Mouse (Mus musculus) lung, embryonic 14.5 days (tissue): ENCODE results near the gene Adcy1. TPM values are rescaled to one million over a fixed set of nuclear protein-coding genes. Genes with fewer than 3 reads are reported as not detected.

ENCODE experiments used
- ATAC-seq: fragments of 200-750 bp; cut with Nextera tagmentation; 2 replicates; pipeline ENCODE4 v1.8.0; 2017; ENCODE audit warnings: mild to moderate bottlenecking, moderate TSS enrichment, moderate library complexity; ENCODE audit not compliant: insufficient read depth
- DNase-seq: peaks from one replicate; pipeline ENCODE4 v3.0.0-alpha.2; 2015
- H3K27ac ChIP-seq: fragments of 300-500 bp; sonication (generic); 2 replicates; pipeline ENCODE4 v1.5.1; 2014; ENCODE audit warnings: low read depth, mild to moderate bottlenecking, moderate library complexity
- H3K27me3 ChIP-seq: fragments of 300-500 bp; sonication (generic); 2 replicates; pipeline ENCODE4 v1.6.1; 2014; ENCODE audit warnings: low read length, control low read depth; ENCODE audit not compliant: insufficient read depth
- H3K36me3 ChIP-seq: fragments of 300-500 bp; sonication (generic); 2 replicates; pipeline ENCODE4 v1.6.1; 2014; ENCODE audit warnings: control low read depth; ENCODE audit not compliant: insufficient read depth
- H3K4me1 ChIP-seq: fragments of 300-500 bp; sonication (generic); 2 replicates; pipeline ENCODE4 v1.6.1; 2014; ENCODE audit warnings: antibody characterized with exemption, control low read depth; ENCODE audit not compliant: insufficient read depth
- H3K4me2 ChIP-seq: fragments of 300-500 bp; sonication (generic); 2 replicates; pipeline ENCODE4 v1.6.1; 2014; ENCODE audit warnings: mild to moderate bottlenecking
- H3K4me3 ChIP-seq: fragments of 300-500 bp; sonication (generic); 2 replicates; pipeline ENCODE4 v1.5.1; 2014; ENCODE audit warnings: low read depth, low read length
- H3K9ac ChIP-seq: fragments of 300-500 bp; sonication (generic); 2 replicates; pipeline ENCODE4 v1.6.1; 2014
- H3K9me3 ChIP-seq: fragments of 300-500 bp; sonication (generic); 2 replicates; pipeline ENCODE4 v1.6.1; 2016; ENCODE audit warnings: low read depth, low read length, control low read depth
- CTCF ChIP-seq: IDR thresholded peaks from 2 replicates; pipeline ENCODE4 v1.5.1; 2016; ENCODE audit warnings: antibody characterized with exemption, low read depth
- WGBS: fragments of 180-500 bp; shearing (Covaris S2); extraction: QIAGEN DNeasy Blood & Tissue Kit; methylation state at CpG from one replicate; pipeline ENCODE4 v1.1.7; 2014; 5-methylcytosine and 5-hydroxymethylcytosine counted together
- polyA plus RNA-seq: library from polyadenylated mRNA; unstranded; fragments of >200 nt; fragmentation: Nextera tagmentation; extraction: Ambion mirVana; gene quantifications from 2 replicates; pipeline ENCODE4 v1.2.1, GENCODE M21; 2014

The Adcy1 gene
- polyA plus RNA-seq, 1 experiment from 2014 or later, result 1.5 TPM

DNA sequence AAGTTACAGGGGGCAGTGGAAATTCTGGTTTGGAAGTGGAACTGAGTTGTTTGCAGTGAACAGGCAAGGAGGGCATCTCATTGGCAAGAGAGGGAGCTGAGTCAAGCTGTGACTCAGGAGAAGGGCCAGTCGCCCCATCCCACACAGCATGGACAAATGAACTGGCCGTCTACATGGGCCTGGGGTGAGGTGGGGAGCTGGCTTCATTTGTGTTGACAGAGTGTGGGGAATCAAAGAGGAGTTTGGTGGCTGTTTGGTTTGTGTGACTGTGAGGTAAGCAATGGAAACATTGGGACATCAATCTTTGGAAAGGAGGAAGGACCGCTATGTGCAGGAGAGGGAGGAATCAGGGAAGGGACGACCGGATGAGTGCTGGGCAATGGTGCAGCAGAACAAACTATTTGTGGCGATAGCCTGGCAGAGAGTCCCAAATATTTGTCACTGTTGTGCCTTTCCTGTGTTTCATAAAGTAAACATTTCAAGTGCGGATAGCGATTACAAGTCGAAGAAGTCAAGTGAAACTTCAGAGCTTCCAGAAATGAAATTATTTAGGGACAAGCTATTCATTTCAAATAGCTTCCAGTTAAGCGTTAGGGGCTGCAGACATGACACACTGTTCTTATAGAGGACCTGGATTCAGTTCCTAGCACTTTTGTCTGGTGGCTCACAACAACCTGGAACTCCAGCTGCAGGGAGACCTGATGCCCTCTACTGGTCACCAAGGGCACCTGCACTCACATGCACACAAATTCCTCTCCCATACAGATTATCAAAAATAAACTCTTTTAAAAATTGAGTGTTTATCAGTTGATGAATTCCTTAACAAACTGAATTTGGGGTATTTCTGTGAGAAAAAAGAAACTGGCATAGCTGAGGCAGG lies 131.4 kb downstream of the Adcy1 start:
- Histone ChIP-seq H3K9ac (no peak overlapping the region), H3K9me3 (no peaks in the 10 kb centered on the region), H3K4me3 (no peak overlapping the region), H3K27ac (no peak overlapping the region), H3K4me1 (no peaks in the 10 kb centered on the region), H3K36me3 (no peaks in the 10 kb centered on the region), H3K27me3 (no peaks in the 10 kb centered on the region), H3K4me2 (no peak overlapping the region)
- TF ChIP-seq CTCF, result peak; percentile 32; the same call in 1 of the 2 replicates
- DNase-seq (no peak), ATAC-seq (no peak)
- 78% methylated on average over 10 of the region's 10 CpGs for WGBS

DNA sequence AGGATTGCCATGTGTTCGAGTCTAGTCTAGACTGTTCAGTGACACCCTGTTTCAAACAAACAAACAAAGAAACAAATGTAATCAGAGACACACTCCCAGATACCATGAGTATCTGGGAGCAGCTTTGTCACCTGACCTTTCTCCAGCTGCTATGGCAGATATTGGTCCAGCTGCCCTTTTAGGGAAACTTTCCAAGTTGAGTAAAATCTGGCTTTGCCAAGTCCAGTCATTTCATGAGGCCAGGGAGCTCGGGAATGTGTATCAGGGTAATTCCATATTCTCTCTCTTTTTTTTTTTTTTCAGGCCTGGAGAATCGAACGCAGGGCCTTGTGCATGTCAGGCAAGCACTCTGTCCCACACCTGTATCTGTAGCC lies 132.0 kb downstream of the Adcy1 start:
- Histone ChIP-seq H3K36me3 (no peaks in the 10 kb centered on the region), H3K4me2 (no peak overlapping the region), H3K9ac (no peak overlapping the region), H3K27ac (no peak overlapping the region), H3K27me3 (no peaks in the 10 kb centered on the region), H3K4me1 (no peaks in the 10 kb centered on the region), H3K9me3 (no peaks in the 10 kb centered on the region), H3K4me3 (no peak overlapping the region)
- TF ChIP-seq CTCF, result no peak
- WGBS, result 80% methylated on average over 4 of the region's 4 CpGs
- ATAC-seq (no peak), DNase-seq (no peak)

DNA sequence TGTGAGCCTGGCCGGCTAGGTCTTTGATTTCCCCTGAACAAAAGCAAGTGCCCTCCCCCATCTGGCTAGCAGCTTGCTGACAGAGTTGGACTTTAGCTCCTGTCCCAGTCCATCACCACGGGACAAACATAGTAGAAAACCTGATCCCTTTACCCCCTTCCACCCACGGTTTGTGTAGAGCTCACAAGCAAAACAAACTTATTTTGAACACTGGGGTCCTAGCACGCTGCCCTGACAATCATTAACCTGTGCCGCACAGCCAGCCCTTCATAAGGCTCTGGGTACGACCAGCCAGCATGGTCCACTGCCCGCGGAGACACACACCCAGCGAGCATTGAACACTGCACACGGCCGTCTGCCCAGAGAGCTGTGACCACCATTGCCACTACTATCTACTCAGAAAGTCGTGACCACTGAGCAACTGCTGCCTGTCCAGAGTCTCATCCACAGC lies 134.2 kb downstream of the Adcy1 start, which contains the start of gene Igfbp1:
Igfbp1 (plus strand) TSS at position 292 of the 451 bp plus-strand sequence.
- WGBS, result 55% methylated on average over 12 of the region's 12 CpGs
- Histone ChIP-seq H3K36me3 (no peaks in the 10 kb centered on the region), H3K27ac (no peak within 1 kb of the TSS), H3K4me1 (no peaks in the 10 kb centered on the region), H3K4me2 (no peak within 1 kb of the TSS), H3K27me3 (no peaks in the 10 kb centered on the region), H3K4me3 (no peak within 1 kb of the TSS), H3K9me3 (no peaks in the 10 kb centered on the region), H3K9ac (no peak within 1 kb of the TSS)
- ATAC-seq (no peak; the same call in 1 of the 2 replicates), DNase-seq (no peak)
- no peak for TF ChIP-seq CTCF

DNA sequence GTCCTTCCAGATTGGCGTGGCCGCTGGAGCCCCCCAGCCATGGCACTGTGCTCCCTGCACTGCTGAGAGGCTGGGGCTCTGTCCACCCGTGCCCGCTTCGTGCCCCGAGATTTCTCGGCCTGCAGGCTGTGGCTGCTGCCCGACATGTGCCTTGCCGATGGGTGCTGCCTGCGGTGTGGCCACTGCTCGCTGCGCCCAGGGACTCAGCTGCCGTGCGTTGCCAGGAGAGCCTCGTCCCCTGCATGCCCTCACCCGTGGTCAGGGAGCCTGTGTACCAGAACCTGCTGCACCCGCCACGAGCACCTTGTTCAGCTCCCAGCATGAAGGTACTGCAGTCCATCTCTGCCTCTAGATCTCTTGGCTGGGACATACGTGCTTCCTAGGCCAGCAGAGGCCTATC lies 134.7 kb downstream of the Adcy1 start:
- H3K4me3 ChIP-seq, result no peak overlapping the region
- no peaks in the 10 kb centered on the region for H3K36me3 ChIP-seq
- DNase-seq (no peak), ATAC-seq (no peak)
- H3K27ac ChIP-seq, result no peak overlapping the region
- H3K9ac ChIP-seq, result no peak overlapping the region
- no peaks in the 10 kb centered on the region for H3K9me3 ChIP-seq
- TF ChIP-seq CTCF, result no peak
- H3K4me1 ChIP-seq, result no peaks in the 10 kb centered on the region
- WGBS, result 88% methylated on average over 19 of the region's 19 CpGs
- no peaks in the 10 kb centered on the region for H3K27me3 ChIP-seq
- no peak overlapping the region for H3K4me2 ChIP-seq

DNA sequence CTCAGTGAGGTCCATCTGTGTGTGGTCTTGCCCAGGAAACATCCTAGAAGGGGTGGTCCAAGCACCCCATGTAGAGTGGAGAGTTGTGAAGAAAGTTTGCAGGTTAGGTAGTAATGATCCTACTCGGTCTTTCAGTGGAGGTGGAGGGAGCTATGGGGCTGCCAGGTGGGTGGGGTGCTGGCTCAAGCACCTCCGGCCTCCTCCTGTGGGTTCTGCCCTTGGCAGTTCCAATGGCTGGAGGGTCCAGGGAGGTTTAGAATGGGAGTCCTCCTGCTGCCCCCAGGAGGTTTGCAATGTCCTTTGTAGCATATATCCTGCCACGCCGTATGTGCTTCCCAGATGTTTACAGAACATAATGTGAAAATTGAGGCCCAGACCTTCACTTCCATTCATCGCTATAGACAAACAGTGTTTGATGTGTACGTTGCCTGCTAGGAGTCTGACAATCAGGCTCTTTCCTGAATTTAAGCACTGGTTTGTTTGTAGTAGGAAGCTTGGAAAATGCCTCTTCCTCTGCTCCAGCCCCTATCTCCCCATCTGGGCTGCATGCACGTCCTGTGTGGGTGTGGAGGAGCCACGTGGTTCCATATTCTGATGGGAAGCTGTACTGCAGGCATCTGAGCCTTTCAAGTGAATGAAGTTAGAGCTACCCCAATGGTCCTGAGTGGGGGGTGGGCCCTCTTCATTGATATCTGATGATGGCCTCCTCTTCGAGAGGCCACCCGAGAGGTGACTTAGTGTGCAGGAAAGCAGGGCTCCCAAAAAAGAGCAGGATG lies 135.4 kb downstream of the Adcy1 start:
- no peak overlapping the region for H3K27ac ChIP-seq
- no peak overlapping the region for H3K4me2 ChIP-seq
- no peaks in the 10 kb centered on the region for H3K9me3 ChIP-seq
- TF ChIP-seq CTCF, result no peak
- ATAC-seq (peak; percentile 50; the same call in 1 of the 2 replicates), DNase-seq (peak; percentile 43)
- H3K9ac ChIP-seq, result no peak overlapping the region
- H3K27me3 ChIP-seq, result no peaks in the 10 kb centered on the region
- no peak overlapping the region for H3K4me3 ChIP-seq
- no peaks in the 10 kb centered on the region for H3K4me1 ChIP-seq
- WGBS, result 65% methylated on average over 10 of the region's 10 CpGs
- no peaks in the 10 kb centered on the region for H3K36me3 ChIP-seq

DNA sequence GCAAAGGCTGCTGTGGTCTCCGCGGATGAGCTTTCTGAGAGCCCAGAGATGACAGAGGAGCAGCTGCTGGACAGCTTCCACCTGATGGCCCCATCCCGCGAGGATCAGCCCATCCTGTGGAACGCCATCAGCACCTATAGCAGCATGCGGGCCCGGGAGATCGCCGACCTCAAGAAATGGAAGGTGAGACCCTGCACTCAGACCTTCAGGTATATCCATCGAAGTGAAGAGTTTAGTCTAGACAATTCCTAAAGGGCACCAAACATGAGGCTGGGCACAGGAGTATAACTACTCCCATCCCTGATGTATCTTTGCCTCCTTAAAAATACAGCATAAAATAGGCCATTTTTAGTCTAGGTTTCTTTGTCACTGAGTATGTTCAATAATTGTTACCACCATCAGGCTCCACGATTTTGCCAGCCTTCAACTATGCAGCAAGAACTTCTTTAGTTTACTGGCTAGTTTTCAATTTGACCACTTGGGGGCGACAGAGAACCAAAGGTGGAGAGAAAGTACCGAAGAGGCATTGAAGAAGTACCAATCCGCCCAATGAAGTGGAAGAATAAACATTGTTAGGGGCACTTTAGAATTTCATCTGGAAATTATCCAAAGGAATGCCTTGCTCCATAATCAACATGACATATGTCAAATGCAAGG lies 136.6 kb downstream of the Adcy1 start:
- ATAC-seq (no peak), DNase-seq (peak; percentile 88)
- Histone ChIP-seq H3K27ac (no peak overlapping the region), H3K4me1 (no peaks in the 10 kb centered on the region), H3K9ac (no peak overlapping the region), H3K36me3 (no peaks in the 10 kb centered on the region), H3K4me2 (no peak overlapping the region), H3K27me3 (no peaks in the 10 kb centered on the region), H3K4me3 (no peak overlapping the region), H3K9me3 (no peaks in the 10 kb centered on the region)
- peak; percentile 82 for TF ChIP-seq CTCF
- WGBS, result 44% methylated on average over 14 of the region's 14 CpGs
